Mouse (Mus musculus): Measurements from ENCODE around the gene Cald1. TPM values are rescaled to one million over a fixed set of nuclear protein-coding genes. Genes with fewer than 3 reads are reported as not detected.
A peak's percentile ranks its signal among the peaks of the same experiment; 100 is the strongest.

The Cald1 gene
- polyA plus RNA-seq, 1 experiment: 403 TPM

GRCm38 (mm10) chr6:34606407-34606806 is 8.1 kb downstream of the Cald1 start:
- Histone ChIP-seq H3K27ac (ENCODE audit: insufficient read depth, low read length) (no peak overlapping the region), H3K4me1 (ENCODE audit: control insufficient read depth, insufficient read depth, low read length) (no peaks in the 10 kb centered on the region), H3K36me3 (ENCODE audit: control insufficient read depth, insufficient read depth, low read length, poor library complexity, severe bottlenecking) (no peaks in the 10 kb centered on the region), H3K9ac (ENCODE audit: low read depth, poor library complexity, severe bottlenecking) (no peak overlapping the region), H3K4me3 (ENCODE audit: low read depth, low read length) (no peak overlapping the region), H3K27me3 (ENCODE audit: control insufficient read depth, insufficient read depth, low read length, poor library complexity, severe bottlenecking) (no peaks in the 10 kb centered on the region), H3K9me3 (replicated peaks; ENCODE audit: control insufficient read depth, insufficient read depth, low read length, poor library complexity, severe bottlenecking) (peaks cover 5% of the 10 kb centered on the region; the same call in 1 of the 2 replicates)
- TF ChIP-seq CTCF (IDR thresholded peaks at IDR 0.05; ENCODE audit: low read depth, low read length) (no peak), POLR2A (IDR thresholded peaks at IDR 0.05; ENCODE audit: insufficient read depth, low read length) (no peak)

GRCm38 (mm10) chr6:34608603-34609002 is 10.3 kb downstream of the Cald1 start:
- Histone ChIP-seq H3K27ac (ENCODE audit: insufficient read depth, low read length) (no peak overlapping the region), H3K4me3 (ENCODE audit: low read depth, low read length) (no peak overlapping the region), H3K36me3 (ENCODE audit: control insufficient read depth, insufficient read depth, low read length, poor library complexity, severe bottlenecking) (no peaks in the 10 kb centered on the region), H3K9ac (ENCODE audit: low read depth, poor library complexity, severe bottlenecking) (no peak overlapping the region), H3K27me3 (ENCODE audit: control insufficient read depth, insufficient read depth, low read length, poor library complexity, severe bottlenecking) (no peaks in the 10 kb centered on the region), H3K9me3 (replicated peaks; ENCODE audit: control insufficient read depth, insufficient read depth, low read length, poor library complexity, severe bottlenecking) (peaks cover 5% of the 10 kb centered on the region; the same call in 1 of the 2 replicates), H3K4me1 (ENCODE audit: control insufficient read depth, insufficient read depth, low read length) (no peaks in the 10 kb centered on the region)
- TF ChIP-seq CTCF (IDR thresholded peaks at IDR 0.05; ENCODE audit: low read depth, low read length) (no peak), EP300 (IDR thresholded peaks at IDR 0.05; ENCODE audit: insufficient read depth, low read depth, low read length) (no peak), POLR2A (IDR thresholded peaks at IDR 0.05; ENCODE audit: insufficient read depth, low read length) (no peak)

GRCm38 (mm10) chr6:34609892-34610829 is 11.9 kb downstream of the Cald1 start:
- Histone ChIP-seq H3K9ac (ENCODE audit: low read depth, poor library complexity, severe bottlenecking) (no peak overlapping the region), H3K36me3 (ENCODE audit: control insufficient read depth, insufficient read depth, low read length, poor library complexity, severe bottlenecking) (no peaks in the 10 kb centered on the region), H3K9me3 (replicated peaks; ENCODE audit: control insufficient read depth, insufficient read depth, low read length, poor library complexity, severe bottlenecking) (peaks cover 5% of the 10 kb centered on the region; the same call in 1 of the 2 replicates), H3K4me3 (ENCODE audit: low read depth, low read length) (no peak overlapping the region), H3K27ac (ENCODE audit: insufficient read depth, low read length) (no peak overlapping the region), H3K4me1 (ENCODE audit: control insufficient read depth, insufficient read depth, low read length) (no peaks in the 10 kb centered on the region), H3K27me3 (ENCODE audit: control insufficient read depth, insufficient read depth, low read length, poor library complexity, severe bottlenecking) (no peaks in the 10 kb centered on the region)
- TF ChIP-seq POLR2A (IDR thresholded peaks at IDR 0.05; ENCODE audit: insufficient read depth, low read length) (no peak), EP300 (IDR thresholded peaks at IDR 0.05; ENCODE audit: insufficient read depth, low read depth, low read length) (0 out of 2 replicates have a peak, but pooled peaks have one; percentile 32), CTCF (IDR thresholded peaks at IDR 0.05; ENCODE audit: low read depth, low read length) (no peak)

- Histone ChIP-seq H3K9me3 (replicated peaks; ENCODE audit: control insufficient read depth, insufficient read depth, low read length, poor library complexity, severe bottlenecking) (no peaks in the 10 kb centered on the region), H3K27me3 (ENCODE audit: control insufficient read depth, insufficient read depth, low read length, poor library complexity, severe bottlenecking) (no peaks in the 10 kb centered on the region), H3K27ac (ENCODE audit: insufficient read depth, low read length) (no peak overlapping the region), H3K9ac (ENCODE audit: low read depth, poor library complexity, severe bottlenecking) (no peak overlapping the region), H3K36me3 (ENCODE audit: control insufficient read depth, insufficient read depth, low read length, poor library complexity, severe bottlenecking) (no peaks in the 10 kb centered on the region), H3K4me3 (ENCODE audit: low read depth, low read length) (no peak overlapping the region), H3K4me1 (ENCODE audit: control insufficient read depth, insufficient read depth, low read length) (no peaks in the 10 kb centered on the region)
- no peak for TF ChIP-seq EP300 (IDR thresholded peaks at IDR 0.05; ENCODE audit: insufficient read depth, low read depth, low read length)
- TF ChIP-seq CTCF (IDR thresholded peaks at IDR 0.05; ENCODE audit: low read depth, low read length): no peak
- no peak for TF ChIP-seq POLR2A (IDR thresholded peaks at IDR 0.05; ENCODE audit: insufficient read depth, low read length)
Measured at GRCm38 (mm10) chr6:34613122-34613521, 14.8 kb downstream of the Cald1 start.

- H3K4me1 ChIP-seq (ENCODE audit: control insufficient read depth, insufficient read depth, low read length): no peaks in the 10 kb centered on the region
- no peak overlapping the region for H3K9ac ChIP-seq (ENCODE audit: low read depth, poor library complexity, severe bottlenecking)
- no peaks in the 10 kb centered on the region for H3K36me3 ChIP-seq (ENCODE audit: control insufficient read depth, insufficient read depth, low read length, poor library complexity, severe bottlenecking)
- H3K27me3 ChIP-seq (ENCODE audit: control insufficient read depth, insufficient read depth, low read length, poor library complexity, severe bottlenecking): no peaks in the 10 kb centered on the region
- no peak overlapping the region for H3K27ac ChIP-seq (ENCODE audit: insufficient read depth, low read length)
- H3K4me3 ChIP-seq (ENCODE audit: low read depth, low read length): no peak overlapping the region
- TF ChIP-seq CTCF (IDR thresholded peaks at IDR 0.05; ENCODE audit: low read depth, low read length) (no peak), EP300 (IDR thresholded peaks at IDR 0.05; ENCODE audit: insufficient read depth, low read depth, low read length) (no peak), POLR2A (IDR thresholded peaks at IDR 0.05; ENCODE audit: insufficient read depth, low read length) (no peak)
- no peaks in the 10 kb centered on the region for H3K9me3 ChIP-seq (replicated peaks; ENCODE audit: control insufficient read depth, insufficient read depth, low read length, poor library complexity, severe bottlenecking)
Measured at GRCm38 (mm10) chr6:34615419-34615818, 17.1 kb downstream of the Cald1 start.

GRCm38 (mm10) chr6:34619494-34619893 is 21.2 kb downstream of the Cald1 start:
- Histone ChIP-seq H3K4me1 (ENCODE audit: control insufficient read depth, insufficient read depth, low read length) (no peaks in the 10 kb centered on the region), H3K4me3 (ENCODE audit: low read depth, low read length) (no peak overlapping the region), H3K9me3 (replicated peaks; ENCODE audit: control insufficient read depth, insufficient read depth, low read length, poor library complexity, severe bottlenecking) (no peaks in the 10 kb centered on the region), H3K9ac (ENCODE audit: low read depth, poor library complexity, severe bottlenecking) (no peak overlapping the region), H3K36me3 (ENCODE audit: control insufficient read depth, insufficient read depth, low read length, poor library complexity, severe bottlenecking) (no peaks in the 10 kb centered on the region), H3K27me3 (ENCODE audit: control insufficient read depth, insufficient read depth, low read length, poor library complexity, severe bottlenecking) (no peaks in the 10 kb centered on the region), H3K27ac (ENCODE audit: insufficient read depth, low read length) (no peak overlapping the region)
- TF ChIP-seq EP300 (IDR thresholded peaks at IDR 0.05; ENCODE audit: insufficient read depth, low read depth, low read length): no peak
- no peak for TF ChIP-seq CTCF (IDR thresholded peaks at IDR 0.05; ENCODE audit: low read depth, low read length)
- TF ChIP-seq POLR2A (IDR thresholded peaks at IDR 0.05; ENCODE audit: insufficient read depth, low read length): no peak

Data from ES-Bruce4 (cell line).